9 mouse cellular contexts compared by ENCODE assay signal in the genomic region with DNA sequence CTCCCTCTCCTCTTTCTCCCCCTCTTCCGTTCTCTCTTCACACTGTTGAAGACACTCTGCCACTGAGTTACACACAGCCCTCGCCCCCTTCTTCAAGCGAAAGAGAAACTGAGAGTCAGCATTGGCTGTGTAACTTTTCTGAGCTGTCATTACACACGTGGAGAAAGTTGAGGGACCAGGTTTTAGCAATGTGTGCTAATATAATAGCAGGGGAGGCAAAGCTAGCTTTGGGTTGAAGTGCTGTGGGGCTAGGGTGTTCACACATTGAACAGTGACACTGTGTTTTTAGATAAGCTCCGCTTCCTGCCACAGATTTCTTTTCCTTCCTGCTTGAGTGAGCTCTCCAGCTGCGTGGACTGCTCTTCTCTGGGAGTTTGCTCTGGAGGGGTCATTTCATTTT. TPM values are rescaled to one million over a fixed set of nuclear protein-coding genes. Genes with fewer than 3 reads are reported as not detected.
DNase-seq lines count a peak whose midpoint lies in the region; ATAC-seq and TF ChIP-seq lines count a peak whose summit lies in the region.
"Had no signal": no experiment of that assay in that cellular context is flagged by ENCODE, and none has a peak within 500 bp of the region (broad histone marks: within the 10 kb centered on the region; RNA-seq: fewer than 3 reads in every experiment).

No protein-coding gene starts in this region.

- ATAC-seq in lung, embryonic 15.5 days (ENCODE audit: borderline replicate concordance, extremely low read depth, low FRiP score, low TSS enrichment): no peak
- no peak for ATAC-seq in forebrain, embryonic 15.5 days (replicated peaks)
- ATAC-seq in liver, embryonic 13.5 days (ENCODE audit: low read depth): no peak

- no peak for DNase-seq in lung, postnatal 10 days
- DNase-seq in liver, embryonic 13.5 days: no peak
- DNase-seq in thymus, adult 2 months: peak; percentile 47
- DNase-seq in urinary bladder, postnatal 10 days (ENCODE audit: low spot score): no peak
- no peak for DNase-seq in cerebellum, postnatal 14 days
- DNase-seq in left cerebral cortex, postnatal 10 days (ENCODE audit: extremely low spot score in 1 of 2, low spot score in 2 of 2): no peak

- intact Hi-C loops in left cerebral cortex, postnatal 10 days (cut with DNase I): no loop called here

- 25% methylated on average over 6 of the region's 6 CpGs for WGBS in lung, embryonic 15.5 days
- 63% methylated on average over 6 of the region's 6 CpGs for WGBS in forebrain, embryonic 15.5 days
- 19% methylated on average over 6 of the region's 6 CpGs for WGBS in liver, embryonic 13.5 days (ENCODE audit: insufficient replicate concordance)
- WGBS in thymus, adult 2 months: 9% methylated on average over 6 of the region's 6 CpGs

- H3K4me2 ChIP-seq in lung, embryonic 15.5 days: peak overlapping the region; percentile 88
- H3K4me2 ChIP-seq in forebrain, embryonic 15.5 days (replicated peaks): peak overlapping the region; percentile 97; the same call in 1 of the 2 replicates
- H3K4me2 ChIP-seq in liver, embryonic 13.5 days: peak overlapping the region; percentile 97

- TF ChIP-seq POLR2A in thymus, adult 2 months (IDR thresholded peaks at IDR 0.05; ENCODE audit: control insufficient read depth, extremely low read depth, insufficient read depth, low read length, poor library complexity): no peak

- H3K9ac ChIP-seq in lung, embryonic 15.5 days: no peak overlapping the region
- H3K9ac ChIP-seq in forebrain, embryonic 15.5 days (replicated peaks): no peak overlapping the region
- 0 out of 2 replicates have a peak overlapping the region, but pooled peaks have one; percentile 88 for H3K9ac ChIP-seq in liver, embryonic 13.5 days

- no peaks in the 10 kb centered on the region for H3K9me3 ChIP-seq in lung, embryonic 15.5 days
- H3K9me3 ChIP-seq in forebrain, embryonic 15.5 days: no peaks in the 10 kb centered on the region
- H3K9me3 ChIP-seq in liver, embryonic 13.5 days (replicated peaks): no peaks in the 10 kb centered on the region

- H3K27me3 ChIP-seq in lung, embryonic 15.5 days: no peaks in the 10 kb centered on the region
- H3K27me3 ChIP-seq in forebrain, embryonic 15.5 days: no peaks in the 10 kb centered on the region
- no peaks in the 10 kb centered on the region for H3K27me3 ChIP-seq in liver, embryonic 13.5 days
- H3K27me3 ChIP-seq in thymus, adult 2 months (ENCODE audit: control insufficient read depth, insufficient read depth, low read length): no peaks in the 10 kb centered on the region

- H3K4me1 ChIP-seq in lung, embryonic 15.5 days: peaks cover 22% of the 10 kb centered on the region
- H3K4me1 ChIP-seq in forebrain, embryonic 15.5 days: peaks cover 19% of the 10 kb centered on the region
- peaks cover 54% of the 10 kb centered on the region for H3K4me1 ChIP-seq in liver, embryonic 13.5 days (replicated peaks)
- H3K4me1 ChIP-seq in thymus, adult 2 months (replicated peaks; ENCODE audit: control insufficient read depth, insufficient read depth, low read length): peaks cover 31% of the 10 kb centered on the region

- no peak for TF ChIP-seq CTCF in thymus, adult 2 months (IDR thresholded peaks at IDR 0.05; ENCODE audit: borderline replicate concordance, control insufficient read depth, extremely low read depth, insufficient read depth, low read length, poor library complexity)

- H3K36me3 ChIP-seq in lung, embryonic 15.5 days: no peaks in the 10 kb centered on the region
- no peaks in the 10 kb centered on the region for H3K36me3 ChIP-seq in forebrain, embryonic 15.5 days
- no peaks in the 10 kb centered on the region for H3K36me3 ChIP-seq in liver, embryonic 13.5 days
- H3K36me3 ChIP-seq in thymus, adult 2 months (ENCODE audit: control insufficient read depth, insufficient read depth, low read length): no peaks in the 10 kb centered on the region

- H3K4me3 ChIP-seq in lung, embryonic 15.5 days: peak overlapping the region; percentile 88
- H3K4me3 ChIP-seq in forebrain, embryonic 15.5 days: no peak overlapping the region
- peak overlapping the region; percentile 91; the same call in 1 of the 2 replicates for H3K4me3 ChIP-seq in liver, embryonic 13.5 days (replicated peaks)
- H3K4me3 ChIP-seq in thymus, adult 2 months (ENCODE audit: control insufficient read depth, insufficient read depth, low read length): peak overlapping the region; percentile 7; the same call in 1 of the 2 replicates

- 0 out of 2 replicates have a peak overlapping the region, but pooled peaks have one; percentile 32 for H3K27ac ChIP-seq in lung, embryonic 15.5 days
- H3K27ac ChIP-seq in forebrain, embryonic 15.5 days (replicated peaks): no peak overlapping the region
- no peak overlapping the region for H3K27ac ChIP-seq in liver, embryonic 13.5 days
- H3K27ac ChIP-seq in thymus, adult 2 months (ENCODE audit: control insufficient read depth, insufficient read depth, low read length): peak overlapping the region; percentile 61

RNA-seq across cellular contexts. Expression of a gene that starts 1.2 kb away (rescaled TPM):
- polyA plus RNA-seq in lung, embryonic 15.5 days (2015; fragmentation: Nextera tagmentation; extraction: Ambion mirVana): 0.75 and 1.4 TPM in 2 replicates
- polyA plus RNA-seq in forebrain, embryonic 15.5 days (2015; fragmentation: Nextera tagmentation; extraction: Ambion mirVana): 1.3 and 1.6 TPM in 2 replicates
- polyA plus RNA-seq in liver, embryonic 13.5 days (2015; fragmentation: Nextera tagmentation; extraction: Ambion mirVana): 0.23 TPM in 2 replicates
- polyA plus RNA-seq in thymus, adult 2 months (2012; rRNA removed): 0.49 and 0.62 TPM in 2 replicates
- total RNA-seq in left cerebral cortex, postnatal 10 days (2021): not detected
- total RNA-seq: heart, postnatal 10 days had no signal

RNA-seq across cellular contexts. Expression of a gene that starts 1.4 kb away (rescaled TPM):
- 14.8 and 15.6 TPM in 2 replicates for polyA plus RNA-seq in lung, embryonic 15.5 days (2015; fragmentation: Nextera tagmentation; extraction: Ambion mirVana)
- 22.3 and 22.9 TPM in 2 replicates for polyA plus RNA-seq in forebrain, embryonic 15.5 days (2015; fragmentation: Nextera tagmentation; extraction: Ambion mirVana)
- polyA plus RNA-seq in liver, embryonic 13.5 days (2015; fragmentation: Nextera tagmentation; extraction: Ambion mirVana): 3.2 and 4.9 TPM in 2 replicates
- polyA plus RNA-seq in thymus, adult 2 months (2012; rRNA removed): 47.8 and 55.8 TPM in 2 replicates
- 10 to 100 TPM; 47.1 to 48.1 TPM for total RNA-seq in left cerebral cortex, postnatal 10 days (2021)

RNA-seq across cellular contexts. Expression of a gene that starts 1.6 kb away (rescaled TPM):
- not detected in 2 replicates for polyA plus RNA-seq in lung, embryonic 15.5 days (2015; fragmentation: Nextera tagmentation; extraction: Ambion mirVana)
- polyA plus RNA-seq in forebrain, embryonic 15.5 days (2015; fragmentation: Nextera tagmentation; extraction: Ambion mirVana): not detected in 2 replicates
- polyA plus RNA-seq in liver, embryonic 13.5 days (2015; fragmentation: Nextera tagmentation; extraction: Ambion mirVana): not detected in 2 replicates
- not detected in 2 replicates for polyA plus RNA-seq in thymus, adult 2 months (2012; rRNA removed)
- not detected for total RNA-seq in left cerebral cortex, postnatal 10 days (2021)
- total RNA-seq: heart, postnatal 10 days had no signal

Comparison
In these comparisons a context has a peak if more than half of its experiments do, and no peak if none do; other contexts are left out.
1. H3K27ac ChIP-seq: peak in lung, embryonic 15.5 days (single experiment) and thymus, adult 2 months (single experiment); none in forebrain, embryonic 15.5 days (single experiment) and liver, embryonic 13.5 days (single experiment).
2. Peak in every context shown above with its lines, with median percentiles within 50 percentile points of each other: H3K4me2 ChIP-seq.